Mouse (Mus musculus) left cerebral cortex, postnatal 25 days (tissue): Measurements from ENCODE around the gene Spindoc. TPM values are rescaled to one million over a fixed set of nuclear protein-coding genes. Genes with fewer than 3 reads are reported as not detected.

Experiments used
- DNase-seq, 2 experiments: peaks; one replicate each; pipeline ENCODE4 v3.0.0; 2022; ENCODE audit warnings: low spot score in 2 of 2, mixed read lengths in 1 of 2
- intact Hi-C: fragments of 180-260 bp; cut with DNase I; formaldehyde crosslinking; loops from one replicate; pipeline ENCODE4 v1.15.1; 2025
- total RNA-seq, 2 experiments: library from RNA; stranded (reverse); gene quantifications; 2 replicates each; pipeline ENCODE4 v1.2.3; 2021

Gene Spindoc
- total RNA-seq = 10 to 100 TPM; 29.0 to 32.0 TPM

DNA sequence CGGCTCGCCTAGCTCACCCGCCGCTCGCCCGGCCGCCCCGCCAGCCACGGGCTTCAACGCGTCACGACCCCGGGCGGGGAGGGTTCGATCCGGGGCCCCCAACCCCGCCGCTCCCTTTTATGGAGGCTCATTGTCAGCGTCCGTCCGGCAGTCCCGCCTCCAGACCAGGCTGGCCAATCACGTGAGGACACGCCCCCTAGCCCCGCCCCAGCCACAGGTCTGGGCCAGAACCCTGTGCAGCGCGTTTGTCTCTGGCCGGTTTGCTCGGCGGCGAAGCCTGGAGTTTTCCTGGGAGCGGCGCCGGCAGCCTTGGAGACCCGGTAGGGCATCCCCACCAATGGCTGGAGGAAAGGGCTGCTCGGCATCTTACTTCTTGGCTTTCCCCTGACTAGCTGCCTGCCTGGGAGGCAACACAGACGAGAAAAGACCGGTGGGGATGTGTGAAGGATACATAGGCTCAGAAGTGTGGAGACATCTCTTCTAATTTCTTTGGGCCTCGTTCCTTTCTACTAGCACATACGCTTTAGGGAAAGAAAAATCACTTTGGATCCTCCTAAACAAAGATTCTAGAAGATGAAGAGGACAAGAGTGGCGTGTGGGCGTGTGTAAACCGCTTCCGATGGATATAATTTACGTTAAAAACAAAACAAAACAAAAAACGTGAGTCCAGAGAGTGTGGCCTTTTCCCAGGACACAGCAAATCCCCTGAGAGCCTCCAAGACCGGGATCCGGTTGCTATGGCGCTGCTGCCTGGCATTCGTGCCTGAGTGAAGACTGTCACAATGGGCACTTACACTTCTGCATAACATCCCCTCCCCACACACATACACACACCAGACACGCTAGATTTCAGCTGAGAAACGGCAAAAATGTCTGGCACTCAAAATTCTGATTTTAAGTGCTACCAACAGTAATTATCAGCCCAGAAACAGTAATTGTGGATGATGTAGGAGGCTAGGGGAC, at the start of gene Spindoc:
Spindoc (minus strand) TSS at position 92 of the 963 bp plus-strand sequence.
- intact Hi-C loops = loop anchor here (2.0 kb wide), 1 partner anchor 34 kb away; the partner anchor contains the start of gene 2700081O15Rik
- DNase-seq = peak; percentile 98

DNA sequence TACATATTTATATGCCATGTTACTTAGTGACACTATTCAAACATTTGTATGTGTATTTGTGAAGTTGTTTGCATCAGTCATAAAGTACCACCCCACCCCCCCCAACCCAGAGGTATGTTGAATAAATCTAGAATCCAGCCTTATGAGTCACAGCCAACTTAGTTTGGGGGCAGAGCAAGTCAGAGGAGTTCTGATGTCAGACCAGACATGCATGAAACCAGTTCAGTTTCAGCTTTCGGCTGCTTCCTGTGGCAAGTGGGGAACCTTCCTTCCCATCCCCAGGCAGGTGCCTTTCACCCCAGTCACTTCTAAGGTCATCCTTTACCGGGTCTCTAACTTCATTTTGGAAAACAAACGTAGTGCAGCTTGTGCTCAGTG, 42.6 kb upstream of the Spindoc start:
- intact Hi-C loops = no loop called here
- no peak for DNase-seq

DNA sequence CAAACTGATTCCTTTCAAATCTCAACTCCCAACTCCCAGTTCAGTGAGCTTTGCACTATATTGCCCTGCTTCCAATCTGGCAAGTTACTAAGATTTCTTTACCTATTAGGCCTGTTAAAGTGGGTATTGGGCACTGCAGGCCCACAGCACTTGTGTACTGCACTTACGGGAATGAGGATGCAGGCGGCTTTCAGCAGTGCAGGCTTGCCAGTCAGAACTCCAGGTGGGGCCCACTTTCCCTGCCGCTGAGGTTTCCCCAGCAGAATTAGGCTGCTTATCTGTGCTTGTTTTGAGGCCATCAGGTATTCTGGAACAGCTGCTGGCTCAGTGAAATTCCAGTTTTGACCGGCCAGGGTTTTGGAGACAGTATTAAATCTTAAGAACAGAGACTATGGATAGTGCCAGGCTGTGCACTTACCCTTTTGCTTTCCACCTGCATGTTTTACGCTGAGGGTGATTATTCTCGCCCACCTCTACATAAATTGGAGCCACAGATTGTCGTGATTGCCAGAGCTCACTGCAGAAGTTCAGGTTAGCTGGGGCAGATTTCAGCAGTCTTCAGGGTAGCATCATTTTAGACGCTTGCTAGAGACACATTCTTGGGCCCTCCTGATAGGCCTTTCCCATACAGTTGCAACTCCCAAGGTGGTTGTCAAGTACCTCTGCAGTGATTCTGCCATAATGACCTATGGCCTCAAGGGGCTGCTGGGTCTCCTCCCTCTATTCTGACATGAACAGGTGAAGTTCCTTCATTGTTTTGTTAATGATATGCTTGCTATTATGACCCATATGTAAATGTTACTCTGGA, 42.0 kb upstream of the Spindoc start:
- peak in 1 of 2 experiments; percentile 37 for DNase-seq
- intact Hi-C loops = no loop called here

DNA sequence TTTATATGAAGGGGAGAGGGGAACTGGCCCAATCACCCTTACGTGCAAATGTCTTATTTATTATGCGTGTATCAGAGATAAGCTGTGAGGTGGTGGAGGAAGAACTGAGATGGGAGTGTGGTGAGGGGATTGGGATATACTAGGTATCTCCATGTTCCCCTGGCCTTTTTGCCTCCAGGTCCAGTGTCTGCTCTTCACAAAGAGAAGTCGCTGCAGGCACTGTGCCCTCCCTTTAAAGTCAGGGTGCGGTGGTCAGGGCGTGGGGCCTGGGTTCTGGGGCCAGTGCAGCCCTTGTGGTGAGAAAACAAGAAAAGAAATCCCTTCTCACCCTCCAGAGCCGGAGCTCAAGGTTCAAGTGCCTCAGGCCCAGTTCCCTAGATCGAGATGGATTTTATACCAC, 41.3 kb upstream of the Spindoc start:
- intact Hi-C loops = no loop called here
- no peak for DNase-seq

DNA sequence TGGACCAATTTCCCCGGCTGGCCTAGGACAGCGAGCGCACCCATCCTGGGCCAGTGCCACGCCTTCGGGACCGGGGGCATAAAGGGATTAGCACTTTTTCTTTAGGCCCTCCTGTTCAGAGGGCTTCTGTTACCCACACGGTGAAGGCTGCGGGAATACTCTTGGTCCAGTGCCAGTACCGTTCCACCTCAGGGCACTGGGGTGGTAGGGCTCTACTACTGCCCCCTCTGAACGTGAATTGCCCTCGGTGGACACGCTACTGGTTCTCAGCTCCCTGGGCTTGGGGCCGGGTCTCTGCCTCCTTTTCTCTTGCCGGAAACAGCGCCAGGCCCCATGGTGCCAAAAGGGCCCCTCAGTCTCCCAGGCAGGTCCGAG, 40.8 kb upstream of the Spindoc start:
- DNase-seq = no peak
- intact Hi-C loops = no loop called here

DNA sequence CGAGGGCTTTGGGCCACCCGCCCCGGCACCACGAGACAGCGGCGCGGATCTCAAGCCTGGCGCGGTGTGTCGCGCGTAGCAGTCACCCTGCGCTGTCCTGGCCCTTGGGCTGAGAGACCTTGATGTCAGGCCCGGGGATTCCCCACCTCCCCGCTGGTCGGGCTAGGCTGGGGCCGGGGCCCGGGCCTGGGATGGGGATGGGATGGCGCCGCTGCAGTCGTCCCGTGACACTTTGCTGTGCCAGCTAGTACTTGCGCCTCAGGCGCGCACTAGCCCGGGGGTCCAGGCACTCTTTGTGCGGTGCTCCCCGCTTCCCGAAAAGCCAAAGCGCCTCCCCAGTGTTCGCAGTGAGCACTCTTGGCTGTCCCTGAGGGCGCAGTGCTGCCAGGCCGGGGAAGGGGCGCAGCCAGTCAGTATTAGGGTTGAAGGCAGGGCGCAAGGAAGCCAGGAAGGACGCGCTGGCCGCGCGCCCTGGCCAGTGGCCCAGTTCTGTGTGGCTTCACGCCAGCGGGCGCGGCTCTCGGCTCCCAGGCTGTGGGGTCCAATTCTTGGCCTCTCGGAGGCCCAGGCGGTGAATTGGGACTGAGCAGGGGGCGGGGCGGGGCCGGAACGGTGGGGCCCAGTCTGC, 40.3 kb upstream of the Spindoc start:
- intact Hi-C loops = no loop called here
- DNase-seq = peak; percentile 76

DNA sequence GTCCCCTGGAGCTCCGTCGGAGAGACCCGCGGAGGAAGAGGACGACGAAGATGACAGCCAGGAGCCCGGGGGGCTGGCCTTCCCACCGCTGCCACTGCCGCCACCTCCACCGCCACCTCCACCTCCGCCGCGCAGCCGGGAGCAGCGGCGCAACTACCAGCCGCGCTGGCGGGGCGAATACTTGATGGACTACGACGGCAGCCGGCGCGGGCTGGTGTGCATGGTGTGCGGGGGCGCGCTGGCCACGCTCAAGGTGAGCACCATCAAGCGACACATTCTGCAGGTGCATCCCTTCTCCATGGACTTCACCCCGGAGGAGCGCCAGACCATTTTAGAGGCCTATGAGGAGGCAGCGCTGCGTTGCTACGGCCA, 39.8 kb upstream of the Spindoc start:
- DNase-seq = peak in 1 of 2 experiments; percentile 39
- intact Hi-C loops = no loop called here

DNA sequence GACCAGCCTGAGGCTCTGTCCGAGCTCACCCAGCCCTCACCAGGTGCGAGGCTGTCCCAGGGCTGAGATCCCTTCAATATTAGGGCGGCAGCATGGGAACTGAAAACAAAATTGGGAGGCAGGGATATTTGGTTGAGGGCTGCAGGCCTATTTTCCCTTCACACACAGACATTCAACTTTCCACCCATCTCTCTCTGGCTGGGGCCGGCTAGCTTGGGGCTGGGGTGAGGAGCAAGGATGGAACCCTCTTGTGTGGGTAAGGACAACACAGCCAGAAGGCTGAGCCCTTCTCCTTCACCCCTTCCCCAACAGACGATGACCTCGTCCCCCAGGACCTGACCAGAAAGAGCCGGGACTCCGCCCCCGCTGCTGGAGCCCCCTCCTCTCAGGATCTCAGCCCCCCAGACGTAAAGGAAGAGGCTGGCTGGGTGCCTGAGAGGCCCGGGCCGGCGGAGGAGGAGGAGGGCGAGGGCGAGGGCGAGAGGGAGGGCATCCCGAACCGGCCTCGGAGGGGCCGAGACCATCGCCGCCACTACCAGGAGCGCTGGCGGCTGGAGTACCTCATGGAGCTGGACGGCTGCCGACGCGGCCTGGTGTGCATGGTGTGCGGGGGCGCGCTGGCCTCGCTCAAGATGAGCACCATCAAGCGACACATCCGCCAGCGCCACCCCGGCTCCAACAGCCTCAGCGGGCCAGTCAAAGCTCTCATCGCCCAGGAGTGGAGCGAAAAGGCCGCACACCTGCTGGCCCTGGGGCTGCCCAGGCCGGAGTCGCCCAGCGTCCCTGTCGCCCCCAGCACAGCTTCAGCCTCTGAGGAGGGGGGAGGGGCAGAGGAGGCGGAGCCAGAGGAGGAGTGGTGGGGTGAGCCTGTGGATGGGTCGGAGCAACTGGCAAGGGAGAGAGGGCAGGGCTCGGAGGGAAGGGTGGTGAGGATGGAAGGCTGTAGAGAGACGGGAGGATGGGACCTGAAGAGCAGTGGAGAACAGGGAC, 39.1 kb upstream of the Spindoc start:
- intact Hi-C loops = no loop called here

DNA sequence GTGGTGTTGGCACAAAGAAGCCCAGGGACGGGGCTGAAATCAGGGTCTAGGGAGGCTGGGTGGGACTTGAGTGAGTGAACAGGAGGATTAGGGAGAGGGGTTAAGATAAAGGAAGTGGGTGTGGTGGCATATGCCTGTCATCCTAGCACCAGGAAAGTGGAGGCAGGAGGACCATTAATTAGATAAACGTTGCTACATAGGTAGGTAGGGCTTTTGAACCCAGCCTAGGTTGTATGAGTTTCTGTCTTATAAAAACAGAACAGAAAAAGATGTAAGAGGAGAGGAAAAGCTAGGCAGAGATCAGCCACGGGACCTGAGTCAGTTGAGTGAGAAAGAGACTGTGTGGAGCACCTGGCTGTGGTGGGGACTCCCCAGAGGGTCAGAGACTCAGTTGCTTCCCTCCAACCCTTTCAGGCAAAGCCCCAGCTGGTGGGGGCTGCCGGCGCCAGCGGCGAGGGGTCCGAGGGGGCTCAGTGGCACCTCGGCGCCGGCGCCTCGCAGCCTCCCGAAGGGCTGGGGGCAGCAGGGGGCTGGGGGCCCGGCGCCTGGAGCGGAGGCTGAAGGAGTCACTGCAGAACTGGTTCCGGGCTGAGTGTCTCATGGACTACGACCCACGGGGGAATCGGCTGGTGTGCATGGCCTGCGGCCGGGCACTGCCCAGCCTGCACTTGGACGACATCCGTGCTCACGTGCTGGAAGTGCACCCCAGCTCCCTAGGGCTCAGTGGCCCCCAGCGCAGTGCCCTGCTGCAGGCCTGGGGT, 38.2 kb upstream of the Spindoc start:
- intact Hi-C loops = no loop called here
- DNase-seq = no peak

More for the DNA sequence above, 39.1 kb upstream of the Spindoc start:
- peak; percentile 63 to 86 for DNase-seq

DNA sequence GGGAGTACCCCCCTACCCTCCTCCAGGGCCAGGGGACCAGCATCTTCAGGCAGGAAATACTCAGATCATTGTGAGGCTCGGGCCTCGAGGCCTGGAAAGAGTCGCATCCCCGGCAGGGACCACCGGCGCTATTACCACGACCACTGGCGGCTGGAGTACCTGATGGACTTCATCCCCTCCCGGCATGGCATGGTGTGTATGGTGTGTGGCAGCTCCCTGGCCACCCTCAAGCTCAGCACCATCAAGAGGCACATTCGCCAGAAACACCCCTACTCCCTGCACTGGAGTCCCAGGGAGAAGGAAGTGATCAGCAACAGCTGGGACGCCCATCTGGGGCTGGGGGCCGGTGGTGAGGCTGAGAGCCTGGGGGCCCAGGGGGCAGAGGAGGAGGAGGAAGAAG, 37.3 kb upstream of the Spindoc start:
- intact Hi-C loops = no loop called here
- no peak for DNase-seq

DNA sequence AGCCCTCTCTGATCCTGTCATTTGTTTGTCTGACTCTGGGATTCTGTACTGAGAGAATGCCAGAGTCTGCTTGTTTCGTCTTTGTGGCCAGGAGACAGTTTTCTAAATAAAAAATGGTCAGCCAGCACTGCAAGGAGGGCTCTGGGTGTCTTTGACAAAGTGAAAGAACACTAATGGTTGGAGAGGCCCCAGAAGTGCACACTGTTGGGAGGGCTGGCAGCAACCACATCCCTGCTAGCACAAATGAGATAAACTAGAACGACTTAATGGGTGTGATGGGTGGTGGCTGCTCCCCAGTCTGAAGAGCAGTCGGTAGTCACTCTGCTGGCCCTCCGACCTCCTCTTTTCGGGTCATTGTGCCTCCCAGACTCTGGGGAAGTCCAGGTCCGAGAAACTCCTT, 36.3 kb upstream of the Spindoc start:
- DNase-seq = no peak
- intact Hi-C loops = loop anchor here (2.0 to 10.0 kb wide), 2 partner anchors 150 to 364 kb away; partner anchors contain the start of gene Macrod1

DNA sequence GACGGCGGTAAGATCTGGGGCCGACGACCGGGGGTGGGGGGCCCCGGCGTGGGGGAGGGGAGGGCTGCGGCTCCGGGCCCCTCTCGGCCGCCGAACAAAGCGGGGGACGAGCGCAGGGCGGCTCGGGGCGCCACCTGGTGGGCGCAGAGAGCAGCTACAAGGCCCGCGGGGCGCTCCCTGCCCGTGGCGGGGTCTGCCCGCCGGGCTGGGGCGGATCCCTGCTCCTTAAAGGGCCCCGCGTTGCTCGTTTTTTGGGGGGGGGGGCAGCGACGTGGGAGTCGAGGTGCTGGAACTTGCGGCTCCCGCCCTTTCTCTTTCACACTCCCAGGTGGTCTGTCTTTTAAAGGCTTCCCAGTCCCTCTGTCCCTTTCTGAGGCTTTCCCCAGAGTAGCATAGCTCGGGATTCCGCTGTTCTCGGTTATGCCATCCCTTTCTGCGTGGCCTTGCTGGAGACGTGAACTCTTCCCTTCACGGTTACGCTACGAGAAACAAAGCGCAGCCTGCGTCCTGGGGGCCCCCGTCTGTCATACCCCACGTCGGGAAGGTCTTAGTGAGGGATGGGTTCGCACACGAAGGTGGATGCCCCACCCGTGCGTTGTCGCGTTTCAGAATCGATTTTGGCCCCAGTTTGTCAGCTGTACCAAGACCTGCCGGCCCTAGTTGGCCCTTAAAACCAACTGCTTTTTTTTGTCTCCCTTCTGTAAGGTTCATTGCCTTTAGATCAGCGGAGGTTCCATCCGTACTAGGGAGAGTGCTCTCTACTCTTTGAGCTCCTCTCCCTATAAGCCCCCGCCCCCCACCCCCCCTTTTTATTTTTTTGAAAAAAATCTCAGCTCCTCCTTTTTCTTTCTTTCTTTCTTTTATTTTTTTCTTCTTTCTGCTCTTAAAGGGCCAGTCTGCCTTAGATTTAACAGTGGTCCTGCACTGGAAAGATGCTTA, 35.4 kb upstream of the Spindoc start:
- peak; percentile 80 to 83 for DNase-seq
- intact Hi-C loops = loop anchor here (2.0 to 10.0 kb wide), 5 partner anchors 35 to 363 kb away; partner anchors contain the start of genes Macrod1, Naa40 and Spindoc

DNA sequence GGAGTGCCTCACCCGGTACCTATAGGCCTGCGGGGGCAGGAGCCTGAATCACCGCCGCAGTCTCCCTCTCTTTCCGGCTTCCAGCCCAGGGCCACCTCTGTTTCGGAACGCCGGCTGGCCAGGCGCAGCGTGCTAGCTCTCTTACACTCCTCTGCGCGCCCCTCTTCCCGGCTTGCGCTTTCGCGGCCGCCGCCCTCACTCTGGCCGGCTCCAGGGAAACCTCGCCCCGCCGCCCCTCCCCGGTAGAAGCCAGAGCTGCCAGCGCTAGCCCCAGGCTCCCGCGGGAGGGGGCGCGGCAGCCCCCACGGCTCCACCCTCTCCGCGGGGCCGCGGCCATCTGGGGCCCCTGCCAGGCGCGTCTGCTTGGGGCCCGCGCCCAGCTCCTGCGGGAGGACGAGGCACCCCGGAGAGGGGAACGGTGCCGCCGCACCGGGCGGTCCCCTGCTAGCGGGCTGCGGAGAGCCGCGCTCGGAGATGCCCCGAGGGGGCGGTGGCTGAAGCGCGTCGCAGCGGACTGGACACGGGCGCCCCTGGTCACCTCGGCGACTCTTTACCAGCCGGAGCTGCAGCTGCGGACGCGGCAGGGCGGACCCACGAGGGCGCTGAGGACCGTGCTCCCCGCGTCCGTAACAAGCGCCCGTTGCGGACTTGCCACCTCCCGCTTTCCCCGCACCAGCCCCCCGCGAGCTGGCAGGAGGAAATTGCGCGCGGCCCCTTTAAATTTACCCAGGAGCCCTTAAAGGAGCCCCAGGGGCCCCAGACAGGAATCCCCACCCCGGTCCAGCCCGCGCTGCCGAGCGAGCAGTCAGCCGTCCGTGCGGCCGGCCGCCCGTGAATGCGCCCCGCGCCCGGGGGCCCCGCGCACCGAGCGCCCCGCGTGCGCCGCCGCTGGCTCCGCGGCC, 34.3 kb upstream of the Spindoc start, which contains the start of gene 2700081O15Rik:
2700081O15Rik (plus strand) TSS at position 792 of the 902 bp plus-strand sequence.
- peak; percentile 74 to 76 for DNase-seq
- intact Hi-C loops = loop anchor here (2.0 to 10.0 kb wide), 4 partner anchors 34 to 362 kb away; partner anchors contain the start of genes Macrod1, Naa40 and Spindoc

DNA sequence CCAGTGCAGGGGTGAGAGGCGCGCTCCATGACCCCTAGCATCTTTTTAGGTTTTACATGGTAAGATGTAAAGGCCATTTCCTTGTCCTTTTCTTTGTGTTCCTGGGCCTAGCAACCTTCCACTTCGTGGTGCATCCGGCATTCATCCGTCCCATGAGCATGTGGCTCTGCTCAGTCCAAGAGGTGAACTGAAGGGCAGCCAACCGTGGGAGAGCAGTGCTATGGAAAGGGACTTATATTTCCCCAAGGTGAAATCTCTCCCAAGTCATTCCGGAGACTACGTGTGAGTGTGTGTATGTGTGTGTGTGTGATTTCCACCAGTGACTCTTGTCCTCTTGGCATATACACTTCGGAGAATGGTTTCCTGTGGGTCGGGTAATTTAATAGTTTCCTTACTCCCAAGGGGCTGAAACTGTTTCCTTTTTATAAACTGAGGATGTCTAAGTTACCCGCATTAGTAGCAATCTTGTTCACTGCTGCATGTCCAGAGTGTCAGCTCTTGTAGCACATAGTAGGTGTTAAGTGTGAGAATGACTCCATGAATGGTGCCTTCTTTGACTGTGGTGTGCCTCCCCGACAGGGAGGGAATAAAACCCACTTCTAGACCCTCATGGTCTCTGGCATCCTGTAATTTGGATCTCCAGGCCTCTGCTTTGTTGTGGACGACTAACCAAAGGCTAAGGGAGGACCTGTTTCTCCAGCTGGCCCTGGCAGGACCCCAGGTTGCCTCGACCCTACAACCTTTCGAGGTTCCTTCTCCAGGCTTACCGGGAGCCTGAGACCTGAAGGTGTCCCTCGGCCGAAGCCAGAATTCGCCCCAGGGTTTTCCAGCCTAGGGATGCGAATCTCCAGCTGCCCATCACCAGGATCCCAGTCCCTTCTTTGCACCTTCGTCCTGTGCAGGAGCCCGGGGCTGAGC, 33.4 kb upstream of the Spindoc start:
- intact Hi-C loops = loop anchor here (2.0 to 10.0 kb wide), 4 partner anchors 33 to 361 kb away; partner anchors contain the start of genes Macrod1, Naa40 and Spindoc
- DNase-seq = no peak

DNA sequence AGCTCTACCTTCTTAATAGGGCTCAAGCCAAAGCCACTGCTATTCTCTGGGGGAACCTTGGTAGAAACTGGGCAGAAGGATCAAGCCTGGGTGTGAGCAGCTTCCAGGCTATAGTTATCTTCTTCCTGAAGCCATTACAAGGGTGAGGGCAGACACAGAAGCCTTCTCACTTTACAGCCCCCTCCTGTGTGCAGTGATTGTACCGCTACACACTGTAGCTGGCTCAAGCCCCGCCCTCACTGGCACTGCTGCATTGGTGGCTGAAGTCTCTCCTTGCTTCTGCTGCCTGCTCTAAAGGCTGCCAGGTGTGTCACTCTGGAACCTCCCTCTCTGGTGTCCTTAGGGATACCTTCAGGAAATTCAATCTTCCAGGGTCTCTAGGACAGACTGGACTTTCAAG, 29.6 kb upstream of the Spindoc start:
- DNase-seq = no peak
- intact Hi-C loops = loop anchor here (10.0 kb wide), 1 partner anchor 358 kb away; the partner anchor contains the start of gene Macrod1
